Mouse (Mus musculus) heart, embryonic 13.5 days (tissue): ENCODE results near the gene Slc39a5. TPM values are rescaled to one million over a fixed set of nuclear protein-coding genes. Genes with fewer than 3 reads are reported as not detected.
A peak's percentile ranks its signal among the peaks of the same experiment; 100 is the strongest.

Experiments used
- ATAC-seq: fragments of 200-750 bp; cut with Nextera tagmentation; 2 replicates; pipeline ENCODE4 v1.8.0; 2017; ENCODE audit warnings: moderate TSS enrichment; ENCODE audit not compliant: insufficient number of reproducible peaks, low FRiP score, low TSS enrichment; ENCODE audit errors: extremely low read depth
- H3K27ac ChIP-seq: fragments of 300-500 bp; sonication (generic); replicated peaks from 2 replicates; pipeline ENCODE4 v1.5.1; 2015; ENCODE audit warnings: moderate library complexity, mild to moderate bottlenecking, inconsistent platforms
- H3K27me3 ChIP-seq: fragments of 300-500 bp; sonication (generic); replicated peaks from 2 replicates; pipeline ENCODE4 v1.6.1; 2015; ENCODE audit warnings: mild to moderate bottlenecking, inconsistent platforms
- H3K36me3 ChIP-seq: fragments of 300-500 bp; sonication (generic); 2 replicates; pipeline ENCODE4 v1.6.1; 2015; ENCODE audit warnings: mild to moderate bottlenecking, inconsistent platforms
- H3K4me1 ChIP-seq: fragments of 300-500 bp; sonication (generic); 2 replicates; pipeline ENCODE4 v1.6.1; 2015; ENCODE audit warnings: inconsistent platforms
- H3K4me2 ChIP-seq: fragments of 300-500 bp; sonication (generic); 2 replicates; pipeline ENCODE4 v1.6.1; 2015; ENCODE audit warnings: inconsistent platforms, mild to moderate bottlenecking, moderate library complexity
- H3K4me3 ChIP-seq: fragments of 300-500 bp; sonication (generic); 2 replicates; pipeline ENCODE4 v1.5.1; 2015; ENCODE audit warnings: moderate library complexity, mild to moderate bottlenecking, inconsistent platforms
- H3K9ac ChIP-seq: fragments of 300-500 bp; sonication (generic); 2 replicates; pipeline ENCODE4 v1.6.1; 2015; ENCODE audit warnings: inconsistent platforms, mild to moderate bottlenecking, moderate library complexity
- H3K9me3 ChIP-seq: fragments of 300-500 bp; sonication (generic); 2 replicates; pipeline ENCODE4 v1.6.1; 2016; ENCODE audit warnings: inconsistent platforms
- WGBS: fragments of 180-500 bp; shearing (Covaris S2); methylation state at CpG from one replicate; pipeline ENCODE4 v1.1.7; 2015; ENCODE audit warnings: mixed read lengths; 5-methylcytosine and 5-hydroxymethylcytosine counted together
- microRNA-seq: library from miRNA; unstranded; fragments of <30 nt; microRNA quantifications from one replicate; pipeline ENCODE4, GENCODE M21; 2016
- polyA plus RNA-seq: library from polyadenylated mRNA; unstranded; fragments of >200 nt; fragmentation: Nextera tagmentation; extraction: Ambion mirVana; gene quantifications from 2 replicates; pipeline ENCODE4 v1.2.1, GENCODE M21; 2015

Slc39a5 gene
- polyA plus RNA-seq, 1 experiment from 2014 or later: 0.12 TPM

DNA sequence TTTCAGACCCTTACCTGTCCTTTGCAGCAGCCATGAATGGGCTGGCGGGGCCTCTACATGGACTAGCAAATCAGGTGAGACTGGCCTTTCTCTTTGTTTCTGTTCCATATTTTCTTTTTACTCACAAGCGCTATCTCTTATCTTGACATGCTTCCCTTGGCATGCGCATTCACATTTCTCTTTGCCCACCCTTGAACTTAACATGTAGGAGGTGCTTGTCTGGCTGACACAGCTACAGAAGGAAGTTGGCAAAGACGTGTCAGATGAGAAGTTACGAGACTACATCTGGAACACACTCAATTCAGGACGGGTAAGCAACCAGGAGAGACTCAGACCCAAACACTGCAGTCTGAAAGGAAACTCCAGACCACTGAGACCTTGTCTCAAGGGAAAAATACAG lies 41.8 kb downstream of the Slc39a5 start:
- H3K4me1 ChIP-seq: 0 out of 2 replicates have a peak, but pooled peaks cover 3% of the 10 kb centered on the region
- 65% methylated on average over 6 of the region's 6 CpGs for WGBS
- H3K9ac ChIP-seq: no peak overlapping the region
- no peak for ATAC-seq
- no peaks in the 10 kb centered on the region for H3K27me3 ChIP-seq
- no peaks in the 10 kb centered on the region for H3K9me3 ChIP-seq
- no peak overlapping the region for H3K4me2 ChIP-seq
- no peak overlapping the region for H3K4me3 ChIP-seq
- no peak overlapping the region for H3K27ac ChIP-seq
- peaks cover 100% of the 10 kb centered on the region for H3K36me3 ChIP-seq

- 0 out of 2 replicates have a peak, but pooled peaks cover 3% of the 10 kb centered on the region for H3K4me1 ChIP-seq
- ATAC-seq: no peak
- no peak overlapping the region for H3K9ac ChIP-seq
- no peaks in the 10 kb centered on the region for H3K9me3 ChIP-seq
- H3K27ac ChIP-seq: no peak overlapping the region
- H3K4me2 ChIP-seq: no peak overlapping the region
- H3K36me3 ChIP-seq: peaks cover 100% of the 10 kb centered on the region
- 54% methylated on average over 2 of the region's 2 CpGs for WGBS
- no peaks in the 10 kb centered on the region for H3K27me3 ChIP-seq
- no peak overlapping the region for H3K4me3 ChIP-seq
Observed at GRCm38 (mm10) chr10:128358796-128359195, 42.2 kb downstream of the Slc39a5 start.

- WGBS: 85% methylated on average over 8 of the region's 8 CpGs
- no peak for ATAC-seq
- H3K27me3 ChIP-seq: no peaks in the 10 kb centered on the region
Observed at GRCm38 (mm10) chr10:128347541-128347940, 53.5 kb downstream of the Slc39a5 start.

More at GRCm38 (mm10) chr10:128347541-128347940, 53.5 kb downstream of the Slc39a5 start:
- Histone ChIP-seq H3K9me3 (no peaks in the 10 kb centered on the region), H3K4me2 (no peak overlapping the region), H3K4me3 (no peak overlapping the region), H3K9ac (no peak overlapping the region), H3K27ac (0 out of 2 replicates have a peak overlapping the region, but pooled peaks have one; percentile 18), H3K36me3 (peaks cover 38% of the 10 kb centered on the region), H3K4me1 (peaks cover 46% of the 10 kb centered on the region)

Small RNA genes lying within 50 kb of the gene (microRNA-seq; reads per million reads assigned to microRNA genes)
- not detected for gene Gm25361
- not detected for gene Gm26308
- not detected for gene Mir6914
- gene Mir6915: 1.6 reads per million

Other genes starting within 250 kb of the Slc39a5 start
- 35.4 and 37.3 TPM in 2 replicates for gene Rbms2, start 220.9 kb downstream of the Slc39a5 start, polyA plus RNA-seq
- 0.53 and 0.96 TPM in 2 replicates for gene Gls2, start 206.8 kb downstream of the Slc39a5 start, polyA plus RNA-seq
- 40.7 and 40.8 TPM in 2 replicates for gene Spryd4, start 189.4 kb downstream of the Slc39a5 start, polyA plus RNA-seq
- gene Mip, start 175.4 kb downstream of the Slc39a5 start, polyA plus RNA-seq: not detected in 2 replicates
- 32.2 and 34.0 TPM in 2 replicates for gene Timeless, start 169.2 kb downstream of the Slc39a5 start, polyA plus RNA-seq
- 0.10 and 0.17 TPM in 2 replicates for gene Apon, start 147.1 kb downstream of the Slc39a5 start, polyA plus RNA-seq
- gene Apof, start 132.6 kb downstream of the Slc39a5 start, polyA plus RNA-seq: 0.27 and 1.7 TPM in 2 replicates
- 9.7 and 9.8 TPM in 2 replicates for gene Stat2, start 130.7 kb downstream of the Slc39a5 start, polyA plus RNA-seq
- 1.8 and 2.6 TPM in 2 replicates for gene Il23a, start 102.5 kb downstream of the Slc39a5 start, polyA plus RNA-seq
- gene Pan2, start 97.9 kb downstream of the Slc39a5 start, polyA plus RNA-seq: 24.9 and 25.7 TPM in 2 replicates
- gene Cnpy2, start 78.8 kb downstream of the Slc39a5 start, polyA plus RNA-seq: 193 and 228 TPM in 2 replicates
- gene Cs, start 63.5 kb downstream of the Slc39a5 start, polyA plus RNA-seq: 396 and 409 TPM in 2 replicates
- 11.8 and 12.6 TPM in 2 replicates for gene Coq10a, start 32.2 kb downstream of the Slc39a5 start, polyA plus RNA-seq
- gene Ankrd52, start 24.1 kb downstream of the Slc39a5 start, polyA plus RNA-seq: 8.8 and 9.4 TPM in 2 replicates
- gene Nabp2, start 10.3 kb upstream of the Slc39a5 start, polyA plus RNA-seq: 58.0 and 63.9 TPM in 2 replicates
- gene Rnf41, start 10.4 kb upstream of the Slc39a5 start, polyA plus RNA-seq: 26.8 and 27.0 TPM in 2 replicates
- gene Smarcc2, start 58.0 kb upstream of the Slc39a5 start, polyA plus RNA-seq: 55.2 and 57.1 TPM in 2 replicates
- 1,202 and 1,344 TPM in 2 replicates for gene Myl6, start 92.9 kb upstream of the Slc39a5 start, polyA plus RNA-seq
- gene Myl6b, start 97.5 kb upstream of the Slc39a5 start, polyA plus RNA-seq: 3.2 and 4.5 TPM in 2 replicates
- gene Esyt1, start 124.6 kb upstream of the Slc39a5 start, polyA plus RNA-seq: 17.2 and 17.3 TPM in 2 replicates
- gene Zc3h10, start 146.5 kb upstream of the Slc39a5 start, polyA plus RNA-seq: 7.6 and 9.4 TPM in 2 replicates
- 2,656 and 2,881 TPM in 2 replicates for gene Rpl41, start 148.1 kb upstream of the Slc39a5 start, polyA plus RNA-seq
- gene Pa2g4, start 164.8 kb upstream of the Slc39a5 start, polyA plus RNA-seq: 125 and 136 TPM in 2 replicates
- gene Erbb3, start 188.4 kb upstream of the Slc39a5 start, polyA plus RNA-seq: 3.7 and 4.1 TPM in 2 replicates
- 455 and 482 TPM in 2 replicates for gene Rps26, start 225.5 kb upstream of the Slc39a5 start, polyA plus RNA-seq
- gene Ikzf4, start 244.8 kb upstream of the Slc39a5 start, polyA plus RNA-seq: 1.3 TPM in 2 replicates